Mouse (Mus musculus) heart, embryonic 14.5 days (tissue): Measurements from ENCODE around the gene Fbxo8. TPM values are rescaled to one million over a fixed set of nuclear protein-coding genes. Genes with fewer than 3 reads are reported as not detected.

Experiments used
- ATAC-seq: fragments of 200-750 bp; cut with Nextera tagmentation; 2 replicates; pipeline ENCODE4 v1.8.0; 2017; ENCODE audit warnings: low read depth, moderate TSS enrichment; ENCODE audit not compliant: insufficient number of reproducible peaks, insufficient read depth, low FRiP score
- H3K27ac ChIP-seq, 2 experiments: fragments of 200-500 bp in 1 of 2; fragments of 300-500 bp in 1 of 2; sonication (generic) in 1 of 2; replicated peaks in 1 of 2; 2 replicates each; pipeline ENCODE4 v1.5.1; 2012 to 2014; ENCODE audit warnings: low read depth in 2 of 2, low read length in 2 of 2, control low read depth in 1 of 2, mild to moderate bottlenecking in 1 of 2, mixed read lengths in 1 of 2; ENCODE audit not compliant: control insufficient read depth in 1 of 2, insufficient read depth in 1 of 2
- H3K27me3 ChIP-seq: fragments of 300-500 bp; sonication (generic); 2 replicates; pipeline ENCODE4 v1.6.1; 2014; ENCODE audit warnings: mild to moderate bottlenecking, low read length, control low read depth; ENCODE audit not compliant: control insufficient read depth, insufficient read depth
- H3K36me3 ChIP-seq: fragments of 300-500 bp; sonication (generic); 2 replicates; pipeline ENCODE4 v1.6.1; 2014; ENCODE audit warnings: mild to moderate bottlenecking, control low read depth, low read length, mixed read lengths; ENCODE audit not compliant: control insufficient read depth, insufficient read depth
- H3K4me1 ChIP-seq, 2 experiments: fragments of 200-500 bp in 1 of 2; fragments of 300-500 bp in 1 of 2; sonication (generic) in 1 of 2; 2 replicates each; pipeline ENCODE4 v1.6.1; 2012 to 2014; ENCODE audit warnings: low read length in 2 of 2, control low read depth in 1 of 2, mixed read lengths in 1 of 2; ENCODE audit not compliant: control insufficient read depth in 2 of 2, insufficient read depth in 2 of 2
- H3K4me2 ChIP-seq: fragments of 300-500 bp; sonication (generic); 2 replicates; pipeline ENCODE4 v1.6.1; 2014; ENCODE audit warnings: mild to moderate bottlenecking, low read length
- H3K4me3 ChIP-seq, 2 experiments: fragments of 200-500 bp in 1 of 2; fragments of 300-500 bp in 1 of 2; sonication (generic) in 1 of 2; 2 replicates each; pipeline ENCODE4 v1.5.1; 2012 to 2014; ENCODE audit warnings: low read length in 2 of 2, mild to moderate bottlenecking in 2 of 2, control low read depth in 1 of 2, low read depth in 1 of 2, moderate library complexity in 1 of 2; ENCODE audit not compliant: control insufficient read depth in 1 of 2, insufficient read depth in 1 of 2
- H3K9ac ChIP-seq: fragments of 300-500 bp; sonication (generic); 2 replicates; pipeline ENCODE4 v1.6.1; 2014; ENCODE audit warnings: mild to moderate bottlenecking, low read length
- H3K9me3 ChIP-seq: fragments of 300-500 bp; sonication (generic); 2 replicates; pipeline ENCODE4 v1.6.1; 2016; ENCODE audit warnings: low read length, control low read depth; ENCODE audit not compliant: control insufficient read depth
- WGBS: fragments of 180-500 bp; shearing (Covaris S2); extraction: QIAGEN DNeasy Blood & Tissue Kit; methylation state at CpG from one replicate; pipeline ENCODE4 v1.1.7; 2014; 5-methylcytosine and 5-hydroxymethylcytosine counted together
- polyA plus RNA-seq: library from polyadenylated mRNA; unstranded; fragments of >200 nt; fragmentation: Nextera tagmentation; extraction: Ambion mirVana; gene quantifications from 2 replicates; pipeline ENCODE4 v1.2.1, GENCODE M21; 2014

Gene Fbxo8
- polyA plus RNA-seq: 48.0 and 53.6 TPM in 2 replicates

DNA sequence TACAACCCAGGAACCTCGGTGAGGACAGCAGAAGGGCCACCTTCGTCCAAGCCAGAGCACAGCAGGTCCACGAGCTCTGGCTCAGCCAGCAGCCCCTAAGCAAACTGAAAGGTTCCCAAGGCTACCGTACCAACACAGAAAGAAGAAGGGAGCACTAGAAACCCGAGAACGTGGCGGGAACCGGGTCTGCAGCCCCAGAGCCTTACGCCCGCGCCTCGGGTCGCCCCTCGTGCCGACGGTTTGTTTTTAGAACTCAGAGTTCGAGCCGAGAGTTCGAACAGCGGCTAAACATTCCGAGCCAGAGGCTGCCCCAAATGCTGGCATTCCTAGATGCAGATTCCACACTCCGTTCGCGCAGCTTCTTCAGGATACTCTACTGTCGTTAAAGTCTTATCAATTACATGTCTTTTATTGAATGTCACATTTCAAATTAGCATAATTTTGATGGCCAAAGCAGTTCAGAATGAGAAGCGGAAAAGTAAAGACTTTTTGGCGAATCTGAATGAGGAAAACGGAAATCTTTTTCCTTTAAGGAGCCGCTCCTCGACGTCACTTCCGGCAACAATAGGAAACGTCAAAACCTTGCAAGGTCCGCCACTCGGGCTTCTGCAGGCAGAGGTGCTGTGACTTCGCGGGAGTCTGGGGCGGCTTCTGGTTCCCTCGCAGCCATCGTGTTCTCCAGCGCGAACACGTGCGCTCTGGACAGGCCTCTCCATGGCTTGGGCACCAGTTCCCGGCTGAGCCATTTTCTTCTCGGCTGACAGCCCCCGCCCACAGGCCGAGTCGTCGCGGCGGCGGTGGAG is at the start of gene Fbxo8, which contains the start of gene Cep44:
Gene Fbxo8, plus strand, starts transcription at position 533 of the 803 bp plus-strand sequence.
Gene Cep44, minus strand, starts transcription at position 490 of the 803 bp plus-strand sequence.
- Histone ChIP-seq H3K4me1 (peaks cover 2 to 17% of the 10 kb centered on the region in 2 experiments; a peak in 3 of 4 replicates), H3K9me3 (no peaks in the 10 kb centered on the region), H3K4me2 (peak within 1 kb of the TSS; percentile 77), H3K9ac (peak within 1 kb of the TSS; percentile 82), H3K27me3 (no peaks in the 10 kb centered on the region), H3K4me3 (peak within 1 kb of the TSS; percentile 86 to 91), H3K27ac (peak within 1 kb of the TSS; percentile 79 to 90), H3K36me3 (peaks cover 8% of the 10 kb centered on the region)
- WGBS: under 1% methylated on average over 53 of the region's 53 CpGs
- peak; percentile 79 for ATAC-seq

DNA sequence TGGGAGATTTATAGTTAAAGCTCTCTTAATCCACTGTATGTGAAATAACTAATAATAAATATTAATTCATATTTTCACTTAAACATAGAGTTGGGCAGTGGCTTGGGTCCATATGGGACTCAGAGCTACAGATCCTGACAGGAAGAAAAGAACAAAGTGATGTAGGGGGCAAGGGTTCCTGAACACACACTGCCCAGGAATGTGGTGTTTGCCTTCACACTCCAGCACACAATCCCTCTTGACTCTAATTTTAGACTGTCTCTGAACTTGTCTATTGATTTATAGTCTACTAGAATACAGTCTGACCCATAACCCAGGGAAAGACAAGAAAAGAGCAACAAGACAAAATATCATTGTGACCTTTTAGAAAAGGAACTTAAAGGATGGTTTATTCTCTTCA is 49.0 kb upstream of the Fbxo8 start:
- Histone ChIP-seq H3K27ac (no peak overlapping the region), H3K4me3 (no peak overlapping the region), H3K4me1 (no peaks in the 10 kb centered on the region), H3K27me3 (no peaks in the 10 kb centered on the region), H3K9me3 (no peaks in the 10 kb centered on the region), H3K36me3 (no peaks in the 10 kb centered on the region), H3K4me2 (no peak overlapping the region), H3K9ac (no peak overlapping the region)
- ATAC-seq: no peak

DNA sequence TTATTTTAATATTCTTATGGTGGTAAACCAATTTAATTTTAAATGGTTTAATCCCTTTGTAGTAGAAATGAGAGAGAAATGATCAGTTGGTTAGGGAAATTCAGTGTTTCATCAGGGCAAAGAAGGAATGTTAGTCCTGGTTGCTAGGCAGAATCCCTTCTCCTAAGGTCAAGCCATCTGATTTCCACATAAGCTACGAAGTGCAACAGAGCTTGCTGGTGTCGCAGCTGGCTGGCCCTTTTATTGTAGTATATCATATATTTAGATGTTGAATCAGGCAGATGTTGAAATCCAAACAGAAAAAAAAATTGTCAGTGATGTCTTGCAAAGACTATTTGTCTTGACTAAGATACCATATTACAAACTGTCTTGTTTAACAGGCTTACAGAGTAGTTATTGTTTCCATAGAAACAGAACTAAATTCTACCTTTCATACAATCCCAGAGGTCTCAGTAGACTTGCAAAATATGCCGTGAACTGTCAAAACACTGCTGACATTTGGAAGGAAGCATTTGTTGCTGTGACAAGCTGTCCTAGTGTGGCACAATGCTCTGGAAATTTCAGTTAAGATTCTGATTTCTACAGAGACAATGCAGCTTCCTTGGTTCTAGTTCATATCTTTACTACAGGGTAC is 42.5 kb upstream of the Fbxo8 start:
- Histone ChIP-seq H3K9ac (no peak overlapping the region), H3K4me2 (no peak overlapping the region), H3K4me3 (no peak overlapping the region), H3K27ac (no peak overlapping the region), H3K27me3 (no peaks in the 10 kb centered on the region), H3K4me1 (no peaks in the 10 kb centered on the region), H3K9me3 (no peaks in the 10 kb centered on the region), H3K36me3 (no peaks in the 10 kb centered on the region)
- 72% methylated on average over 3 of the region's 3 CpGs for WGBS
- ATAC-seq: no peak

DNA sequence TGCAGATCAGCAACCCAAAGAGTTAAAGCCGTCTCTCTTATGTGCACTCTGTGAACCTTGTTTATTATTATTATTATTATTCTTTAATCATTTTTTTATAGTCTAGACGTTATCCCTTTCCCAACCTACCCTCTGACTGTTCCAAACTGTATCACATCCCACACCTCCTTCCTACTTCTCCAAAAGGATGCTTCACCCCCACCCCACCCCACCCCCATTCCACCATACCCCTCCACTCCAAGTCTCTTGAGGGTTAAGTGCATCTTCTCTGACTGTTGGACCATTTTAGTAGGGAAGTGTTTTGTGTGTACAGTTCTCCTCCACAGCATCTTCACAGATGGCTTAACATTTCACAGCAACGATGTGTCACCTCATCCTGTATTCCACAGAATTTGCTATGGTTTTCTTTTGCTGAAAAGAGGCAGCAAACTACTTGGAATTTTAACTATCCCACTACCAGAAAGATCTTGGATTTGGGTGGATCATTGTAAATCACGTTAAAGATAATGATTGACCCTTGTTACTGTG is 41.9 kb upstream of the Fbxo8 start:
- Histone ChIP-seq H3K27ac (no peak overlapping the region), H3K4me2 (no peak overlapping the region), H3K9me3 (no peaks in the 10 kb centered on the region), H3K27me3 (no peaks in the 10 kb centered on the region), H3K4me1 (no peaks in the 10 kb centered on the region), H3K36me3 (no peaks in the 10 kb centered on the region), H3K9ac (no peak overlapping the region), H3K4me3 (no peak overlapping the region)
- WGBS: 64% methylated on average over 4 of the region's 4 CpGs
- ATAC-seq: no peak

DNA sequence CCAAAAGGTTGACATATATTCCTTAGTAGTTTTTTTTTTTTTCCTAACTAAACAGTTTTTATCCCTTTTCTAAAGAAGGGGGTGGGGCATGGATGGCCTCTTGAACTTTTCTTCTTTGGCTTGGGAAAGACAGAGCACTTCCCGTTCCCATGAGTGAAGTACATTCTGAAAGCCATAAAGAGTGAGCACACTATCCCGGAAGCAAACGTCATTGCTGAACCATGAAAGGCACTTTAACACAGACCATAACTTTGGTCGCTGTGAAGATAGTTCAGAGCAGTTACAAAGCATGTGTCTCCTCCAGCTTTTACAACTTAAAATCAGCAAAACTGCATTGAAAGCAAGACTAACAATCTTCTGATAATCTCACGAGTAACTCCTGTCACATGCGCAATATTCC is 32.0 kb upstream of the Fbxo8 start:
- 66% methylated on average over 6 of the region's 6 CpGs for WGBS
- no peaks in the 10 kb centered on the region for H3K9me3 ChIP-seq
- H3K27me3 ChIP-seq: no peaks in the 10 kb centered on the region
- H3K9ac ChIP-seq: no peak overlapping the region
- no peak overlapping the region for H3K4me3 ChIP-seq
- no peak for ATAC-seq
- H3K4me2 ChIP-seq: no peak overlapping the region
- no peaks in the 10 kb centered on the region for H3K4me1 ChIP-seq
- no peak overlapping the region for H3K27ac ChIP-seq
- H3K36me3 ChIP-seq: no peaks in the 10 kb centered on the region

DNA sequence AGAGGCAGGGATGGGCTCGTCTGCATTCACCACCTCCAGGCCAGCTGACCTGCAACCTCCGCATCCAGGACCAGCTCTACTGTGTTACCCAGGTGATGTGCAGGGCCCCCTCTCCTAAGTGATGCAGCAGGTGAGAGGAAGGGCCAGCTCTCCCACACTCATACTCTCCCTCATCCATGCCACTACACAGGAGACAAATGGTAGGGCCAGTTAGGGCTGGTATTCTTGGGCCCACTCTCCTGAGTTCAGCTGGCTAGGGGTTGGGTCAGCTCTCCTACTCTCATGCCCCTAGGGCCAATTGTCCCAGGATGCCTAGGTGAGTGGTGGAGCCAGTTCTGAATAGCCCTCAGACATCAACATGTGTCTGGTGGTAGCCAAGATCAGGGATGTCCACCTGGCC is 30.6 kb upstream of the Fbxo8 start:
- Histone ChIP-seq H3K4me1 (no peaks in the 10 kb centered on the region), H3K27me3 (no peaks in the 10 kb centered on the region), H3K9ac (no peak overlapping the region), H3K4me2 (no peak overlapping the region), H3K4me3 (no peak overlapping the region), H3K36me3 (no peaks in the 10 kb centered on the region), H3K9me3 (no peaks in the 10 kb centered on the region), H3K27ac (no peak overlapping the region)
- ATAC-seq: no peak
- 61% methylated on average over 2 of the region's 2 CpGs for WGBS

DNA sequence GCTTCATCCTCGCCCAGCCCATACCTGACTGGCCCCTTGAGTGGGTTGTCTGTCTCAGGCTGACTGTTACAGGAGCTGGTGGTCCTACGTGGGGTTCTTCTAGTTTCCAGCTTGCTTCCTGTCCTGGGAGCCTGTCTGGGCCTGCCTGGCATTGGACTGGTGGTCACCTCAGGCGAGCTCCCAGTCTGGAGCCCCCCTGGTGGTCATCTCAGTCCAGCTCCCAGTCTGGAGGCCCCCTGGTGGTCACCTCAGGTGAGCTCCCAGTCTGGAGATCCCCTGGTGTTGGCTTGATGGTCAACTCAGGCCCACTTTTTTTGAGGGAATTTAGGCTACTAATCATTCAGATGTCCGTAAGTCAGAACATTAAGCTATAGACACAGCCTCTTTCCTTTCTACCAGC is 29.8 kb upstream of the Fbxo8 start:
- ATAC-seq: no peak
- H3K27me3 ChIP-seq: no peaks in the 10 kb centered on the region
- no peak overlapping the region for H3K4me3 ChIP-seq
- H3K36me3 ChIP-seq: no peaks in the 10 kb centered on the region
- H3K4me1 ChIP-seq: no peaks in the 10 kb centered on the region
- H3K9ac ChIP-seq: no peak overlapping the region
- no peak overlapping the region for H3K27ac ChIP-seq
- H3K4me2 ChIP-seq: no peak overlapping the region
- no peaks in the 10 kb centered on the region for H3K9me3 ChIP-seq
- 74% methylated on average over 4 of the region's 4 CpGs for WGBS
